ENCODE assay signal across 8 mouse cellular contexts in genomic region chr8:71569366-71570290, GRCm38 (mm10). TPM values are rescaled to one million over a fixed set of nuclear protein-coding genes. Genes with fewer than 3 reads are reported as not detected.
DNase-seq lines count a peak whose midpoint lies in the region; ATAC-seq and TF ChIP-seq lines count a peak whose summit lies in the region.

No protein-coding gene starts in this region.

- DNase-seq in A20 (ENCODE audit: low read depth, low spot score) = peak; percentile 97
- DNase-seq in brain, adult 2 months (ENCODE audit: low read depth, low spot score) = peak; percentile 98
- peak; percentile 87 for DNase-seq in heart, embryonic 10.5 days (ENCODE audit: low spot score)
- peak; percentile 99 for DNase-seq in kidney, adult 9 months

- peak; percentile 69 for ATAC-seq in limb, embryonic 12.5 days (ENCODE audit: insufficient number of reproducible peaks, insufficient read depth, low FRiP score, low TSS enrichment, low read depth)
- ATAC-seq in midbrain, embryonic 13.5 days = peak; percentile 87

- H3K36me3 ChIP-seq in erythroblast, embryonic 14.5 days (ENCODE audit: control insufficient read depth) = no peaks in the 10 kb centered on the region
- no peaks in the 10 kb centered on the region for H3K36me3 ChIP-seq in heart, embryonic 10.5 days
- no peaks in the 10 kb centered on the region for H3K36me3 ChIP-seq in limb, embryonic 12.5 days
- no peaks in the 10 kb centered on the region for H3K36me3 ChIP-seq in midbrain, embryonic 13.5 days
- H3K36me3 ChIP-seq in small intestine, adult 2 months (ENCODE audit: control insufficient read depth, insufficient read depth, low read length) = no peaks in the 10 kb centered on the region

- H3K4me1 ChIP-seq in erythroblast, embryonic 14.5 days (ENCODE audit: control insufficient read depth) = peaks cover 19% of the 10 kb centered on the region
- H3K4me1 ChIP-seq in heart, embryonic 10.5 days = peaks cover 35% of the 10 kb centered on the region
- peaks cover 29% of the 10 kb centered on the region for H3K4me1 ChIP-seq in limb, embryonic 12.5 days (replicated peaks)
- H3K4me1 ChIP-seq in midbrain, embryonic 13.5 days (replicated peaks) = peaks cover 43% of the 10 kb centered on the region
- H3K4me1 ChIP-seq in small intestine, adult 2 months (ENCODE audit: control insufficient read depth, insufficient read depth, insufficient read length, low read length) = peaks cover 10% of the 10 kb centered on the region

- H3K9me3 ChIP-seq in erythroblast, embryonic 14.5 days (ENCODE audit: control insufficient read depth, low read length) = no peaks in the 10 kb centered on the region; the same call in 1 of the 2 replicates
- H3K9me3 ChIP-seq in heart, embryonic 10.5 days = no peaks in the 10 kb centered on the region
- H3K9me3 ChIP-seq in limb, embryonic 12.5 days = no peaks in the 10 kb centered on the region
- H3K9me3 ChIP-seq in midbrain, embryonic 13.5 days = no peaks in the 10 kb centered on the region

- peak overlapping the region; percentile 78 for H3K27ac ChIP-seq in heart, embryonic 10.5 days
- H3K27ac ChIP-seq in limb, embryonic 12.5 days = peak overlapping the region; percentile 87
- peak overlapping the region; percentile 80 for H3K27ac ChIP-seq in midbrain, embryonic 13.5 days
- peak overlapping the region; percentile 84 for H3K27ac ChIP-seq in small intestine, adult 2 months (ENCODE audit: insufficient read depth, low read depth, low read length)

- TF ChIP-seq CTCF in small intestine, adult 2 months (IDR thresholded peaks at IDR 0.05; ENCODE audit: extremely low read depth, insufficient read length, insufficient replicate concordance, low read depth, low read length) = no peak

- H3K4me3 ChIP-seq in erythroblast, embryonic 14.5 days (replicated peaks) = peak overlapping the region; percentile 57
- H3K4me3 ChIP-seq in heart, embryonic 10.5 days = peak overlapping the region; percentile 73
- peak overlapping the region; percentile 64 for H3K4me3 ChIP-seq in limb, embryonic 12.5 days (replicated peaks)
- peak overlapping the region; percentile 68 for H3K4me3 ChIP-seq in midbrain, embryonic 13.5 days (replicated peaks)
- peak overlapping the region; percentile 79 for H3K4me3 ChIP-seq in small intestine, adult 2 months (ENCODE audit: low read depth, low read length)

- H3K27me3 ChIP-seq in erythroblast, embryonic 14.5 days (ENCODE audit: control insufficient read depth) = peaks cover 59% of the 10 kb centered on the region
- peaks cover 57% of the 10 kb centered on the region for H3K27me3 ChIP-seq in heart, embryonic 10.5 days (ENCODE audit: insufficient read depth, poor library complexity, severe bottlenecking)
- peaks cover 42% of the 10 kb centered on the region for H3K27me3 ChIP-seq in limb, embryonic 12.5 days
- H3K27me3 ChIP-seq in midbrain, embryonic 13.5 days = peaks cover 20% of the 10 kb centered on the region
- H3K27me3 ChIP-seq in small intestine, adult 2 months (ENCODE audit: control insufficient read depth, insufficient read depth, low read length) = no peaks in the 10 kb centered on the region

- TF ChIP-seq POLR2A in small intestine, adult 2 months (IDR thresholded peaks at IDR 0.05; ENCODE audit: low read depth, low read length) = 0 out of 2 replicates have a peak, but pooled peaks have one; percentile 6

- peak overlapping the region; percentile 50; the same call in 1 of the 2 replicates for H3K9ac ChIP-seq in limb, embryonic 12.5 days (replicated peaks)
- peak overlapping the region; percentile 78 for H3K9ac ChIP-seq in midbrain, embryonic 13.5 days (replicated peaks)

- WGBS in heart, embryonic 10.5 days = under 1% methylated on average over 51 of the region's 51 CpGs
- under 1% methylated on average over 51 of the region's 51 CpGs for WGBS in limb, embryonic 12.5 days
- WGBS in midbrain, embryonic 13.5 days = under 1% methylated on average over 51 of the region's 51 CpGs
- WGBS in small intestine, adult 2 months = 1% methylated on average over 51 of the region's 51 CpGs

- peak overlapping the region; percentile 87 for H3K4me2 ChIP-seq in limb, embryonic 12.5 days
- H3K4me2 ChIP-seq in midbrain, embryonic 13.5 days (replicated peaks) = peak overlapping the region; percentile 82

RNA-seq across cellular contexts. Expression of gene Slc27a1, which starts 0.9 kb away (rescaled TPM):
- 0.02 and 0.03 TPM in 2 replicates for polyA plus RNA-seq in erythroblast, embryonic 14.5 days (2012)
- 19.0 and 19.4 TPM in 2 replicates for polyA plus RNA-seq in heart, embryonic 10.5 days (2016; fragmentation: Nextera tagmentation; extraction: Ambion mirVana)
- polyA plus RNA-seq in limb, embryonic 12.5 days (2016; fragmentation: Nextera tagmentation; extraction: Ambion mirVana) = 45.5 and 50.0 TPM in 2 replicates
- polyA plus RNA-seq in midbrain, embryonic 13.5 days (2015; fragmentation: Nextera tagmentation; extraction: Ambion mirVana) = 53.7 and 58.7 TPM in 2 replicates
- 28.6 and 29.6 TPM in 2 replicates for polyA plus RNA-seq in small intestine, adult 2 months (2012; rRNA removed)

RNA-seq across cellular contexts. Expression of gene Nxnl1, which starts 3.2 kb away (rescaled TPM):
- not detected in 2 replicates for polyA plus RNA-seq in erythroblast, embryonic 14.5 days (2012)
- not detected in 2 replicates for polyA plus RNA-seq in heart, embryonic 10.5 days (2016; fragmentation: Nextera tagmentation; extraction: Ambion mirVana)
- polyA plus RNA-seq in limb, embryonic 12.5 days (2016; fragmentation: Nextera tagmentation; extraction: Ambion mirVana) = not detected in 2 replicates
- not detected in 2 replicates for polyA plus RNA-seq in midbrain, embryonic 13.5 days (2015; fragmentation: Nextera tagmentation; extraction: Ambion mirVana)
- not detected in 2 replicates for polyA plus RNA-seq in small intestine, adult 2 months (2012; rRNA removed)

RNA-seq across cellular contexts. Expression of gene Tmem221, which starts 11.0 kb away (rescaled TPM):
- polyA plus RNA-seq in erythroblast, embryonic 14.5 days (2012) = not detected in 2 replicates
- polyA plus RNA-seq in heart, embryonic 10.5 days (2016; fragmentation: Nextera tagmentation; extraction: Ambion mirVana) = 0.37 and 0.97 TPM in 2 replicates
- polyA plus RNA-seq in limb, embryonic 12.5 days (2016; fragmentation: Nextera tagmentation; extraction: Ambion mirVana) = 0.13 and 0.26 TPM in 2 replicates
- polyA plus RNA-seq in midbrain, embryonic 13.5 days (2015; fragmentation: Nextera tagmentation; extraction: Ambion mirVana) = not detected in 2 replicates
- polyA plus RNA-seq in small intestine, adult 2 months (2012; rRNA removed) = 0.62 and 3.3 TPM in 2 replicates

RNA-seq across cellular contexts. Expression of gene Pgls, which starts 22.3 kb away (rescaled TPM):
- 12.5 and 16.2 TPM in 2 replicates for polyA plus RNA-seq in erythroblast, embryonic 14.5 days (2012)
- polyA plus RNA-seq in heart, embryonic 10.5 days (2016; fragmentation: Nextera tagmentation; extraction: Ambion mirVana) = 195 and 228 TPM in 2 replicates
- 228 and 243 TPM in 2 replicates for polyA plus RNA-seq in limb, embryonic 12.5 days (2016; fragmentation: Nextera tagmentation; extraction: Ambion mirVana)
- polyA plus RNA-seq in midbrain, embryonic 13.5 days (2015; fragmentation: Nextera tagmentation; extraction: Ambion mirVana) = 201 and 208 TPM in 2 replicates
- 174 and 266 TPM in 2 replicates for polyA plus RNA-seq in small intestine, adult 2 months (2012; rRNA removed)

RNA-seq across cellular contexts. Expression of gene Mvb12a, which starts 26.9 kb away (rescaled TPM):
- 2.9 and 3.6 TPM in 2 replicates for polyA plus RNA-seq in erythroblast, embryonic 14.5 days (2012)
- 71.9 and 75.6 TPM in 2 replicates for polyA plus RNA-seq in heart, embryonic 10.5 days (2016; fragmentation: Nextera tagmentation; extraction: Ambion mirVana)
- 64.3 and 69.1 TPM in 2 replicates for polyA plus RNA-seq in limb, embryonic 12.5 days (2016; fragmentation: Nextera tagmentation; extraction: Ambion mirVana)
- polyA plus RNA-seq in midbrain, embryonic 13.5 days (2015; fragmentation: Nextera tagmentation; extraction: Ambion mirVana) = 51.7 and 62.3 TPM in 2 replicates
- polyA plus RNA-seq in small intestine, adult 2 months (2012; rRNA removed) = 180 and 251 TPM in 2 replicates

Comparison
In these comparisons a context has a peak if more than half of its experiments do, and no peak if none do; other contexts are left out.
1. Peak in every context shown above with its lines: DNase-seq, ATAC-seq, H3K4me3 ChIP-seq and H3K27ac ChIP-seq.
2. RNA of gene Slc27a1, which starts 0.9 kb away (polyA plus RNA-seq): 53.7 to 58.7 TPM in midbrain, embryonic 13.5 days, 45.5 to 50.0 TPM in limb, embryonic 12.5 days, 28.6 to 29.6 TPM in small intestine, adult 2 months and 19.0 to 19.4 TPM in heart, embryonic 10.5 days; 0.02 to 0.03 TPM in erythroblast, embryonic 14.5 days; every median in the first group is over 10 times any median in the second.